Mouse (Mus musculus) myocyte (in vitro differentiated cells): ENCODE measurements at regions not wholly inside any gene's neighbourhood (a gene's known extent, or its start where the extent isn't known, plus 50 kb on each side); places are given as distances from the start of the nearest gene placed in this dataset.

Experiments
- H3K27me3 ChIP-seq: one replicate; pipeline ENCODE4 v1.6.1; 2011; ENCODE audit not compliant: control insufficient read depth, insufficient read depth, insufficient read length
- H3K36me3 ChIP-seq: one replicate; pipeline ENCODE4 v1.6.1; 2011; ENCODE audit not compliant: control insufficient read depth, insufficient read depth
- H3K4me2 ChIP-seq: one replicate; pipeline ENCODE4 v1.6.1; 2011; ENCODE audit warnings: low read depth, control low read depth
- H3K4me3 ChIP-seq: one replicate; pipeline ENCODE4 v1.5.1; 2011; ENCODE audit warnings: mild to moderate bottlenecking, control low read depth, moderate library complexity
- H3K79me2 ChIP-seq: one replicate; pipeline ENCODE4 v1.6.1; 2011; ENCODE audit not compliant: control insufficient read depth, insufficient read depth
- H3ac ChIP-seq: one replicate; pipeline ENCODE4 v1.6.1; 2011; ENCODE audit not compliant: control insufficient read depth, insufficient read length
- CEBPB ChIP-seq: IDR thresholded peaks from 2 replicates; pipeline ENCODE4 v1.6.1; 2011; ENCODE audit warnings: mild to moderate bottlenecking, moderate library complexity; ENCODE audit not compliant: poor library complexity, insufficient read depth, severe bottlenecking
- E2F4 ChIP-seq: IDR thresholded peaks from one replicate; pipeline ENCODE4 v1.6.1; 2011; ENCODE audit warnings: mild to moderate bottlenecking, control low read depth, moderate library complexity; ENCODE audit not compliant: insufficient read depth
- MAX ChIP-seq: IDR thresholded peaks from one replicate; pipeline ENCODE4 v1.6.1; 2011; ENCODE audit warnings: low read depth, mild to moderate bottlenecking, control low read depth
- MYOD1 ChIP-seq, 3 experiments: IDR thresholded peaks; one replicate each; pipeline ENCODE4 v1.6.1; 2011; ENCODE audit warnings: control low read depth in 2 of 3, low read depth in 2 of 3, mild to moderate bottlenecking in 2 of 3, moderate library complexity in 1 of 3; ENCODE audit not compliant: insufficient read length in 2 of 3, control insufficient read depth in 1 of 3
- MYOG ChIP-seq, 3 experiments: IDR thresholded peaks; one replicate each; pipeline ENCODE4 v1.6.1; 2011; ENCODE audit warnings: control low read depth in 2 of 3, low read depth in 2 of 3, mild to moderate bottlenecking in 2 of 3; ENCODE audit not compliant: insufficient read length in 2 of 3, control insufficient read depth in 1 of 3, insufficient read depth in 1 of 3
- POLR2A ChIP-seq: IDR thresholded peaks from one replicate; pipeline ENCODE4 v1.6.1; 2011; ENCODE audit warnings: low read depth, mild to moderate bottlenecking, control low read depth, moderate library complexity; ENCODE audit not compliant: insufficient read length
- POLR2AphosphoS2 ChIP-seq: IDR thresholded peaks from one replicate; pipeline ENCODE4 v1.6.1; 2011; ENCODE audit warnings: low read depth, control low read depth; ENCODE audit not compliant: insufficient read length
- REST ChIP-seq: IDR thresholded peaks from one replicate; pipeline ENCODE4 v1.6.1; 2011; ENCODE audit warnings: mild to moderate bottlenecking, control low read depth, moderate library complexity; ENCODE audit not compliant: insufficient read depth, insufficient read length
- SRF ChIP-seq: IDR thresholded peaks from one replicate; pipeline ENCODE4 v1.6.1; 2011; ENCODE audit warnings: low read depth; ENCODE audit not compliant: control insufficient read depth, insufficient read length
- TCF12 ChIP-seq: IDR thresholded peaks from one replicate; pipeline ENCODE4 v1.6.1; 2011; ENCODE audit warnings: mild to moderate bottlenecking, control low read depth; ENCODE audit not compliant: poor library complexity, insufficient read depth, severe bottlenecking
- TCF3 ChIP-seq: IDR thresholded peaks from one replicate; pipeline ENCODE4 v1.6.1; 2011; ENCODE audit warnings: low read depth, control low read depth; ENCODE audit not compliant: insufficient read length
- USF1 ChIP-seq: IDR thresholded peaks from one replicate; pipeline ENCODE4 v1.6.1; 2011; ENCODE audit warnings: low read depth, mild to moderate bottlenecking, control low read depth, moderate library complexity

- H3K4me3 ChIP-seq = no peak overlapping the region
- H3K27me3 ChIP-seq = no peaks in the 10 kb centered on the region
- TF ChIP-seq POLR2AphosphoS2 (no peak), TCF12 (no peak), CEBPB (0 out of 2 replicates have a peak, but pooled peaks have one; percentile 49), MYOG (IDR thresholded peaks at IDR 0.05; ENCODE audit: control insufficient read depth in 1 of 3, insufficient read depth in 1 of 3, insufficient read length in 2 of 3, low read depth in 2 of 3) (no peak), POLR2A (no peak), MAX (no peak), E2F4 (no peak)
- no peak overlapping the region for H3K4me2 ChIP-seq
- H3ac ChIP-seq = no peak overlapping the region
- H3K36me3 ChIP-seq = no peaks in the 10 kb centered on the region
- H3K79me2 ChIP-seq = no peaks in the 10 kb centered on the region
Measured at GRCm38 (mm10) chr14:105675006-105675405, 221.6 kb downstream of the Spry2 start.

GRCm38 (mm10) chr14:105668969-105669368 lies 227.7 kb downstream of the Spry2 start:
- H3K27me3 ChIP-seq = no peaks in the 10 kb centered on the region
- no peak overlapping the region for H3ac ChIP-seq
- peak overlapping the region; percentile 70 for H3K4me2 ChIP-seq
- no peak overlapping the region for H3K4me3 ChIP-seq
- H3K79me2 ChIP-seq = no peaks in the 10 kb centered on the region
- no peaks in the 10 kb centered on the region for H3K36me3 ChIP-seq
- TF ChIP-seq MAX (no peak), SRF (no peak), POLR2AphosphoS2 (no peak), REST (no peak), E2F4 (no peak), TCF3 (no peak), MYOG (IDR thresholded peaks at IDR 0.05; ENCODE audit: control insufficient read depth in 1 of 3, insufficient read depth in 1 of 3, insufficient read length in 2 of 3, low read depth in 2 of 3) (peak in 2 of 3 experiments; percentile 49 to 66), USF1 (no peak), TCF12 (peak; percentile 64), MYOD1 (IDR thresholded peaks at IDR 0.05; ENCODE audit: control insufficient read depth in 1 of 3, insufficient read length in 2 of 3, low read depth in 2 of 3) (peak; percentile 51 to 83 (median 65)), POLR2A (no peak), CEBPB (no peak)

GRCm38 (mm10) chr14:105664671-105665198 lies 231.9 kb downstream of the Spry2 start:
- Histone ChIP-seq H3K79me2 (no peaks in the 10 kb centered on the region), H3K36me3 (no peaks in the 10 kb centered on the region), H3ac (no peak overlapping the region), H3K4me2 (peak overlapping the region; percentile 56), H3K4me3 (no peak overlapping the region), H3K27me3 (no peaks in the 10 kb centered on the region)
- TF ChIP-seq E2F4 (no peak), MYOD1 (IDR thresholded peaks at IDR 0.05; ENCODE audit: control insufficient read depth in 1 of 3, insufficient read length in 2 of 3, low read depth in 2 of 3) (no peak), REST (no peak), POLR2AphosphoS2 (no peak), TCF12 (no peak), TCF3 (no peak), CEBPB (no peak), POLR2A (no peak), MAX (no peak), SRF (no peak), MYOG (IDR thresholded peaks at IDR 0.05; ENCODE audit: control insufficient read depth in 1 of 3, insufficient read depth in 1 of 3, insufficient read length in 2 of 3, low read depth in 2 of 3) (no peak), USF1 (no peak)

GRCm38 (mm10) chr14:105663472-105663871 lies 233.1 kb downstream of the Spry2 start:
- Histone ChIP-seq H3K36me3 (no peaks in the 10 kb centered on the region), H3K4me3 (no peak overlapping the region), H3K4me2 (peak overlapping the region; percentile 74), H3K27me3 (no peaks in the 10 kb centered on the region), H3K79me2 (no peaks in the 10 kb centered on the region), H3ac (no peak overlapping the region)
- TF ChIP-seq TCF3 (no peak), MAX (no peak), POLR2A (no peak), USF1 (no peak), CEBPB (no peak)

- Histone ChIP-seq H3K4me2 (peak overlapping the region; percentile 74), H3K79me2 (no peaks in the 10 kb centered on the region), H3ac (no peak overlapping the region), H3K36me3 (no peaks in the 10 kb centered on the region), H3K27me3 (no peaks in the 10 kb centered on the region), H3K4me3 (no peak overlapping the region)
- TF ChIP-seq CEBPB = peak; percentile 50; the same call in 1 of the 2 replicates
- TF ChIP-seq POLR2AphosphoS2 = no peak
Measured at GRCm38 (mm10) chr14:105662839-105663238, 233.8 kb downstream of the Spry2 start.
